In the genomic region with DNA sequence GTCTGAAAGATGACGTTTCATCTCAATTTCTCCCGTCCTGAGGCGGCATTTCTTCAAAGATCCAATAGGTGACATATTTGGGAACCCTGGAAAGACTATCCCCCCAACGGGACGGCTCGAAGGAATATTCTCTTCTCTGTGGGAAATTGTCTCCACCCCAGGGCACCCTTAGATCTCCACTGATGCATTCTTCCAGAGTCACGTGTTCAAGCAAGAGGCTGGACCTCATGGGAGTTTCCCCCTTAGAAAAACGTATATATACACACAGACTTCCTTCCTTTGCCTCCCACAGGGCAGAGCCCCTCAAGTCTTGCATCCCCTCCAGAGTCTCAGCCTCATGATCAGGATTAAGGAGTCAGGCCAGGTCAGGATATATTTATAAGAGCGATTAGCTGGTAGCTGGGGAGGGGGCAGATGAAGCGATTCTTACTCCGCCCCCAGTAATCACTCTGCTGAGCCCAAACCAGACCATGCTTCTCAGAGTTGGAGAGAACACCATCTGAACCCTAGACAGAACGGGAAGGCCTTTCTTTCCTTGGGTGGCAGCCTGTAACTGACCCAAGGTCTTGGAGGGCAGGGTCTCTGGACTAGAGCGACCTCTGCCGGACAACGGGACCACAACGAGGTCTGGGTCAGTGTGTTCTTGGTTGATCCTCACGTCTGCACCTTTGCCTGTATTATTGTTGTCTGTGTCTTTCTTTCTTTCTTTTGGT, we compare ENCODE assay signal across 8 mouse cellular contexts. TPM values are rescaled to one million over a fixed set of nuclear protein-coding genes. Genes with fewer than 3 reads are reported as not detected.
DNase-seq lines count a peak whose midpoint lies in the region; ATAC-seq and TF ChIP-seq lines count a peak whose summit lies in the region.

TSS of gene Rtbdn (plus strand) at position 464 of the 713 bp plus-strand sequence.

- intact Hi-C loops in left cerebral cortex, postnatal 36 days (cut with DNase I) = loop anchor here (1.0 kb wide), 1 partner anchor 19 kb away; no protein-coding TSS in a partner anchor

- peak within 1 kb of the TSS; percentile 43 for H3K4me3 ChIP-seq in heart, embryonic 12.5 days
- H3K4me3 ChIP-seq in forebrain, embryonic 12.5 days (replicated peaks) = peak within 1 kb of the TSS; percentile 70
- H3K4me3 ChIP-seq in liver, embryonic 15.5 days (replicated peaks) = peak within 1 kb of the TSS; percentile 29

- H3K4me1 ChIP-seq in heart, embryonic 12.5 days (replicated peaks) = peaks cover 13% of the 10 kb centered on the region
- peaks cover 29% of the 10 kb centered on the region for H3K4me1 ChIP-seq in forebrain, embryonic 12.5 days
- peaks cover 33% of the 10 kb centered on the region for H3K4me1 ChIP-seq in liver, embryonic 15.5 days (replicated peaks)

- peaks cover 91% of the 10 kb centered on the region for H3K27me3 ChIP-seq in heart, embryonic 12.5 days (replicated peaks)
- H3K27me3 ChIP-seq in Patski = peaks cover 59% of the 10 kb centered on the region
- H3K27me3 ChIP-seq in forebrain, embryonic 12.5 days = peaks cover 79% of the 10 kb centered on the region
- H3K27me3 ChIP-seq in liver, embryonic 15.5 days = peaks cover 94% of the 10 kb centered on the region

- no peak within 1 kb of the TSS for H3K27ac ChIP-seq in heart, embryonic 12.5 days (ENCODE audit: poor library complexity, severe bottlenecking)
- H3K27ac ChIP-seq in forebrain, embryonic 12.5 days = peak within 1 kb of the TSS; percentile 59; the same call in 1 of the 2 replicates
- no peak within 1 kb of the TSS for H3K27ac ChIP-seq in liver, embryonic 15.5 days (replicated peaks)

- peak within 1 kb of the TSS; percentile 68 for H3K4me2 ChIP-seq in heart, embryonic 12.5 days
- H3K4me2 ChIP-seq in forebrain, embryonic 12.5 days = peak within 1 kb of the TSS; percentile 98
- peak within 1 kb of the TSS; percentile 53 for H3K4me2 ChIP-seq in liver, embryonic 15.5 days

- POLR2A ChIA-PET in Patski (lab: Charles Lee) = no interaction called here

- DNase-seq in heart, postnatal 4 days = no peak
- DNase-seq in Patski (ENCODE audit: low read depth, low spot score) = no peak
- DNase-seq in testis, postnatal 14 days (ENCODE audit: low spot score) = peak; percentile 28
- DNase-seq in left cerebral cortex, postnatal 36 days (ENCODE audit: low spot score in 2 of 2) = no peak

- CTCF ChIA-PET in Patski (lab: Charles Lee) = no interaction called here

- 14% methylated on average over 17 of the region's 17 CpGs for WGBS in heart, embryonic 12.5 days
- 8% methylated on average over 17 of the region's 17 CpGs for WGBS in forebrain, embryonic 12.5 days
- WGBS in liver, embryonic 15.5 days (ENCODE audit: insufficient replicate concordance) = 11% methylated on average over 17 of the region's 17 CpGs

- no peak within 1 kb of the TSS for H3K9ac ChIP-seq in heart, embryonic 12.5 days
- H3K9ac ChIP-seq in forebrain, embryonic 12.5 days = peak within 1 kb of the TSS; percentile 69
- H3K9ac ChIP-seq in liver, embryonic 15.5 days = no peak within 1 kb of the TSS

- in situ Hi-C loops in Patski (cut with MboI; ENCODE audit: low pct_unique_long_range_greater_than_20kb) = no loop called here

- TF ChIP-seq CTCF in Patski (IDR thresholded peaks at IDR 0.05) = peak; percentile 48

- H3K36me3 ChIP-seq in heart, embryonic 12.5 days = no peaks in the 10 kb centered on the region
- no peaks in the 10 kb centered on the region for H3K36me3 ChIP-seq in forebrain, embryonic 12.5 days (replicated peaks)
- H3K36me3 ChIP-seq in liver, embryonic 15.5 days (replicated peaks) = no peaks in the 10 kb centered on the region

- no peak for ATAC-seq in heart, embryonic 12.5 days (ENCODE audit: insufficient number of reproducible peaks, low FRiP score)
- ATAC-seq in Patski = no peak
- 0 out of 2 replicates have a peak, but pooled peaks have one; percentile 24 for ATAC-seq in forebrain, embryonic 12.5 days (ENCODE audit: low FRiP score)
- no peak for ATAC-seq in liver, embryonic 15.5 days (ENCODE audit: insufficient read depth)
- no peak for ATAC-seq in erythroid progenitor cell, adult 5-6 weeks (replicated peaks; ENCODE audit: low FRiP score, poor library complexity, severe bottlenecking)

- H3K9me3 ChIP-seq in heart, embryonic 12.5 days (replicated peaks) = no peaks in the 10 kb centered on the region
- H3K9me3 ChIP-seq in forebrain, embryonic 12.5 days = no peaks in the 10 kb centered on the region
- H3K9me3 ChIP-seq in liver, embryonic 15.5 days (replicated peaks) = no peaks in the 10 kb centered on the region

RNA-seq across cellular contexts. Expression of gene Rtbdn, which starts in this region (rescaled TPM):
- 0.20 and 0.31 TPM in 2 replicates for polyA plus RNA-seq in heart, embryonic 12.5 days (2016; fragmentation: Nextera tagmentation; extraction: Ambion mirVana)
- not detected for total RNA-seq in heart, postnatal 4 days (2021)
- 0.22 TPM for polyA plus RNA-seq in Patski (2021)
- 0.88 and 1.6 TPM in 2 replicates for polyA plus RNA-seq in forebrain, embryonic 12.5 days (2016; fragmentation: Nextera tagmentation; extraction: Ambion mirVana)
- 0.18 and 0.40 TPM in 2 replicates for polyA plus RNA-seq in liver, embryonic 15.5 days (2015; fragmentation: Nextera tagmentation; extraction: Ambion mirVana)
- total RNA-seq in erythroid progenitor cell, adult 5-6 weeks (2015; ENCODE audit: low replicate concordance) = not detected in 2 replicates
- not detected in 2 replicates for total RNA-seq in erythroid progenitor cell, adult 5-6 weeks (2017; ENCODE audit: low replicate concordance)
- 1 to 10 TPM in 1 of 2 experiments, under 1 TPM in 1; 0.84 to 1.7 TPM for total RNA-seq in left cerebral cortex, postnatal 36 days (2021)
